Mouse (Mus musculus) G1E (cell line): ENCODE data around the gene Tapbp. TPM values are rescaled to one million over a fixed set of nuclear protein-coding genes. Genes with fewer than 3 reads are reported as not detected.
"Not testable (repeated sequence)": the region's sequence is repeated elsewhere in the genome, so short reads cannot be mapped to it uniquely, and the experiment has no call there.

Experiments
- ATAC-seq: 2 replicates; pipeline ENCODE4 v1.8.0; 2016; ENCODE audit warnings: mild to moderate bottlenecking; ENCODE audit not compliant: insufficient number of reproducible peaks, poor library complexity, low FRiP score, severe bottlenecking; ENCODE audit errors: extremely low read depth
- DNase-seq: peaks from one replicate; pipeline ENCODE4 v3.0.0; 2012; ENCODE audit warnings: low spot score
- H3K27me3 ChIP-seq: 2 replicates; pipeline ENCODE4 v1.6.1; 2012; ENCODE audit warnings: mild to moderate bottlenecking, low read length, inconsistent platforms; ENCODE audit not compliant: insufficient read depth
- H3K36me3 ChIP-seq: replicated peaks from 2 replicates; pipeline ENCODE3; 2012; ENCODE audit warnings: mild to moderate bottlenecking, inconsistent platforms
- H3K4me1 ChIP-seq: 2 replicates; pipeline ENCODE4 v1.6.1; 2012; ENCODE audit warnings: low read depth, low read length, inconsistent platforms, mixed read lengths; ENCODE audit not compliant: insufficient read depth
- H3K4me3 ChIP-seq: 2 replicates; pipeline ENCODE4 v1.5.1; 2012; ENCODE audit warnings: low read depth, mild to moderate bottlenecking, inconsistent platforms, low read length, moderate library complexity, mixed read lengths
- H3K9me3 ChIP-seq: replicated peaks from 2 replicates; pipeline ENCODE4 v1.6.1; 2012; ENCODE audit warnings: inconsistent platforms
- CTCF ChIP-seq: IDR thresholded peaks from 2 replicates; pipeline ENCODE4 v1.5.1; 2012; ENCODE audit warnings: low read depth, low read length, inconsistent platforms, mixed read lengths
- GATA1 ChIP-seq: IDR thresholded peaks from 2 replicates; pipeline ENCODE4 v1.6.1; 2012; ENCODE audit warnings: borderline replicate concordance, low read length, inconsistent platforms, mixed read lengths
- GATA2 ChIP-seq: IDR thresholded peaks from 2 replicates; pipeline ENCODE4 v1.6.1; 2012; ENCODE audit warnings: low read depth, low read length, inconsistent platforms, borderline replicate concordance
- POLR2AphosphoS5 ChIP-seq: IDR thresholded peaks from 2 replicates; pipeline ENCODE4 v1.6.1; 2012; ENCODE audit warnings: low read depth, low read length, inconsistent platforms; ENCODE audit not compliant: insufficient replicate concordance
- TAL1 ChIP-seq: conservative IDR thresholded peaks from 2 replicates; pipeline ENCODE4 v1.6.1; 2012; ENCODE audit warnings: low read depth, low read length, inconsistent platforms, mixed read lengths
- polyA plus RNA-seq: library from polyadenylated mRNA; stranded (reverse); fragments of >175 nt; gene quantifications from 2 replicates; pipeline ENCODE4 v1.2.3, GENCODE M21; 2012
- total RNA-seq, 2 experiments: library from RNA; stranded (forward) in 1 of 2; stranded (reverse) in 1 of 2; fragments of 200-1000 nt in 1 of 2; fragments of >200 nt in 1 of 2; fragmentation: Nextera tagmentation in 1 of 2; gene quantifications; 2 replicates each; pipeline ENCODE4 v1.2.3; 2014 to 2017

The Tapbp gene
- total and polyA plus RNA-seq, 3 experiments: 17.0 to 142 (median 43.0) TPM

GRCm38 (mm10) chr17:33890533-33891059 lies 25.1 kb upstream of the Tapbp start, which contains the start of gene Kifc1:
Kifc1 (minus strand) TSS chr17:33890661.
- peak; percentile 100 for ATAC-seq
- no peaks in the 10 kb centered on the region for H3K27me3 ChIP-seq
- peak; percentile 73 for DNase-seq

GRCm38 (mm10) chr17:33891357-33891756 lies 24.3 kb upstream of the Tapbp start:
- no peak for ATAC-seq
- H3K36me3 ChIP-seq: peaks cover 13% of the 10 kb centered on the region
- TF ChIP-seq GATA1: no peak
- TF ChIP-seq POLR2AphosphoS5: no peak
- TF ChIP-seq GATA2: no peak
- no peak for TF ChIP-seq CTCF
- TF ChIP-seq TAL1: no peak
- no peaks in the 10 kb centered on the region for H3K9me3 ChIP-seq
- no peaks in the 10 kb centered on the region for H3K27me3 ChIP-seq
- H3K4me3 ChIP-seq: no peak overlapping the region
- DNase-seq: no peak
- peaks cover 26% of the 10 kb centered on the region for H3K4me1 ChIP-seq

More at GRCm38 (mm10) chr17:33890533-33891059, 25.1 kb upstream of the Tapbp start, which contains the start of gene Kifc1:
- Histone ChIP-seq H3K4me3 (peak within 1 kb of the TSS; percentile 85), H3K4me1 (peaks cover 30% of the 10 kb centered on the region), H3K9me3 (no peaks in the 10 kb centered on the region), H3K36me3 (peaks cover 20% of the 10 kb centered on the region)
- TF ChIP-seq CTCF (peak; percentile 93), GATA1 (no peak)

GRCm38 (mm10) chr17:33891892-33892291 lies 23.8 kb upstream of the Tapbp start:
- H3K4me3 ChIP-seq, H3K36me3 ChIP-seq, H3K27me3 ChIP-seq, DNase-seq, ATAC-seq, H3K9me3 ChIP-seq: not testable (repeated sequence)
- peaks cover 24% of the 10 kb centered on the region for H3K4me1 ChIP-seq

- Histone ChIP-seq H3K36me3 (peaks cover 6% of the 10 kb centered on the region), H3K27me3 (no peaks in the 10 kb centered on the region), H3K4me1 (peaks cover 23% of the 10 kb centered on the region), H3K4me3 (no peak overlapping the region), H3K9me3 (no peaks in the 10 kb centered on the region)
- TF ChIP-seq GATA1: no peak
- no peak for TF ChIP-seq GATA2
- TF ChIP-seq POLR2AphosphoS5: no peak
- no peak for TF ChIP-seq CTCF
- no peak for TF ChIP-seq TAL1
- DNase-seq (no peak), ATAC-seq (no peak)
Measured at GRCm38 (mm10) chr17:33892429-33892828, 23.3 kb upstream of the Tapbp start.

GRCm38 (mm10) chr17:33893011-33893410 lies 22.7 kb upstream of the Tapbp start:
- H3K4me3 ChIP-seq, H3K27me3 ChIP-seq, H3K9me3 ChIP-seq, ATAC-seq, DNase-seq, H3K36me3 ChIP-seq: not testable (repeated sequence)
- peaks cover 23% of the 10 kb centered on the region for H3K4me1 ChIP-seq

- no peak for DNase-seq
- Histone ChIP-seq H3K4me1 (peaks cover 50% of the 10 kb centered on the region), H3K4me3 (no peak overlapping the region), H3K9me3 (no peaks in the 10 kb centered on the region), H3K36me3 (no peaks in the 10 kb centered on the region), H3K27me3 (no peaks in the 10 kb centered on the region)
- TF ChIP-seq TAL1 (no peak), GATA2 (no peak), GATA1 (no peak), CTCF (no peak; the same call in 1 of the 2 replicates), POLR2AphosphoS5 (no peak)
- ATAC-seq: no peak
Measured at GRCm38 (mm10) chr17:33897114-33897794, 18.4 kb upstream of the Tapbp start.

- H3K4me1 ChIP-seq: peaks cover 59% of the 10 kb centered on the region
- not testable (repeated sequence) for H3K9me3 ChIP-seq, DNase-seq, ATAC-seq, H3K27me3 ChIP-seq, H3K4me3 ChIP-seq, H3K36me3 ChIP-seq
Measured at GRCm38 (mm10) chr17:33898193-33898592, 17.5 kb upstream of the Tapbp start.
